Mouse (Mus musculus): ENCODE results near the gene Nog.

- no peak for TF ChIP-seq CTCF (IDR thresholded peaks at IDR 0.05; ENCODE audit: borderline replicate concordance, insufficient read depth, low read length)
- TF ChIP-seq POLR2A (IDR thresholded peaks at IDR 0.05; ENCODE audit: low read depth, low read length) = no peak
Observed at GRCm38 (mm10) chr11:89299784-89300775, 2.1 kb downstream of the Nog start.

Data from embryonic fibroblast, embryonic 13.5 days (primary cell).